Mouse (Mus musculus): ENCODE measurements around the gene 4933402N03Rik. TPM values are rescaled to one million over a fixed set of nuclear protein-coding genes. Genes with fewer than 3 reads are reported as not detected.

Gene 4933402N03Rik
- not detected in 2 replicates for polyA plus RNA-seq (2014; fragmentation: Nextera tagmentation; extraction: Ambion mirVana)

- 92% methylated on average over 2 of the region's 2 CpGs for WGBS
- no peak within 1 kb of the TSS for H3K9ac ChIP-seq (ENCODE audit: low read length)
- H3K27ac ChIP-seq (ENCODE audit: low read depth, low read length): no peak within 1 kb of the TSS
- H3K4me2 ChIP-seq (ENCODE audit: low read depth, low read length, severe bottlenecking): no peak within 1 kb of the TSS
- no peak within 1 kb of the TSS for H3K4me3 ChIP-seq (ENCODE audit: low read depth, low read length)
- H3K27me3 ChIP-seq (ENCODE audit: control insufficient read depth, insufficient read depth, low read length): no peaks in the 10 kb centered on the region
- H3K9me3 ChIP-seq (ENCODE audit: control insufficient read depth, low read length): no peaks in the 10 kb centered on the region
- H3K36me3 ChIP-seq (ENCODE audit: control insufficient read depth, insufficient read depth, low read length): no peaks in the 10 kb centered on the region
- DNase-seq (ENCODE audit: low spot score) (no peak), ATAC-seq (replicated peaks; ENCODE audit: low FRiP score) (no peak)
- no peaks in the 10 kb centered on the region for H3K4me1 ChIP-seq (replicated peaks; ENCODE audit: control insufficient read depth, insufficient read depth, low read length)
Observed at GRCm38 (mm10) chr7:131146214-131146613, at the start of gene 4933402N03Rik. Gene 4933402N03Rik (minus strand): TSS chr7:131146314.

DNA sequence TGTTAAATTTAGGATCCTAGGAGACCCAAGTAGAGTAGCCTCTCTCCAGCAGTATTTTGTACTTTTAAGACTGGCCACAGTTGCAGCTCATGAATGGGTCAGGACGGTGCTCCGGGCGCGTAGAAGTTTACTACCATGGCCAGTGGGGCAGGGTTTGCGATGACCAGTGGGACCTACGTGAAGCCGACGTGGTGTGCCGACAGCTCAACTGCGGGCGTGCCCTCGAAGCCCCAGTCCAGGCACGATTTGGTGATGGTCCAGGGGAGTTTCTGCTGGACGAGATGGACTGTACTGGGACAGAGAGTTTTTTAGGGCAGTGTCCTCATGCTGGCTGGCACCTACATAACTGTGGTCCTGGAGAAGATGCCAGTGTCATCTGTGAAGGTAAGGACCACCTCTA is 41.9 kb upstream of the 4933402N03Rik start:
- Histone ChIP-seq H3K36me3 (ENCODE audit: control insufficient read depth, insufficient read depth, low read length) (no peaks in the 10 kb centered on the region), H3K4me2 (ENCODE audit: low read depth, low read length, severe bottlenecking) (no peak overlapping the region), H3K9ac (ENCODE audit: low read length) (no peak overlapping the region), H3K4me3 (ENCODE audit: low read depth, low read length) (no peak overlapping the region), H3K27ac (ENCODE audit: low read depth, low read length) (no peak overlapping the region), H3K27me3 (ENCODE audit: control insufficient read depth, insufficient read depth, low read length) (no peaks in the 10 kb centered on the region), H3K4me1 (replicated peaks; ENCODE audit: control insufficient read depth, insufficient read depth, low read length) (no peaks in the 10 kb centered on the region), H3K9me3 (ENCODE audit: control insufficient read depth, low read length) (no peaks in the 10 kb centered on the region)
- ATAC-seq (replicated peaks; ENCODE audit: low FRiP score) (no peak), DNase-seq (ENCODE audit: low spot score) (no peak)
- WGBS: 93% methylated on average over 14 of the region's 14 CpGs

- H3K4me2 ChIP-seq (ENCODE audit: low read depth, low read length, severe bottlenecking): no peak overlapping the region
- no peak overlapping the region for H3K4me3 ChIP-seq (ENCODE audit: low read depth, low read length)
- no peak overlapping the region for H3K27ac ChIP-seq (ENCODE audit: low read depth, low read length)
- ATAC-seq (replicated peaks; ENCODE audit: low FRiP score): no peak
- no peak overlapping the region for H3K9ac ChIP-seq (ENCODE audit: low read length)
- no peak for DNase-seq (ENCODE audit: low spot score)
- H3K9me3 ChIP-seq (ENCODE audit: control insufficient read depth, low read length): no peaks in the 10 kb centered on the region
- no peaks in the 10 kb centered on the region for H3K36me3 ChIP-seq (ENCODE audit: control insufficient read depth, insufficient read depth, low read length)
- no peaks in the 10 kb centered on the region for H3K27me3 ChIP-seq (ENCODE audit: control insufficient read depth, insufficient read depth, low read length)
- WGBS: 84% methylated on average over 8 of the region's 8 CpGs
- H3K4me1 ChIP-seq (replicated peaks; ENCODE audit: control insufficient read depth, insufficient read depth, low read length): no peaks in the 10 kb centered on the region
Observed at GRCm38 (mm10) chr7:131187047-131187446, 40.9 kb upstream of the 4933402N03Rik start.

- WGBS: 69% methylated on average over 8 of the region's 8 CpGs
- Histone ChIP-seq H3K27ac (ENCODE audit: low read depth, low read length) (no peak overlapping the region), H3K4me3 (ENCODE audit: low read depth, low read length) (no peak overlapping the region), H3K27me3 (ENCODE audit: control insufficient read depth, insufficient read depth, low read length) (no peaks in the 10 kb centered on the region), H3K9ac (ENCODE audit: low read length) (no peak overlapping the region), H3K4me1 (replicated peaks; ENCODE audit: control insufficient read depth, insufficient read depth, low read length) (no peaks in the 10 kb centered on the region), H3K9me3 (ENCODE audit: control insufficient read depth, low read length) (no peaks in the 10 kb centered on the region), H3K36me3 (ENCODE audit: control insufficient read depth, insufficient read depth, low read length) (no peaks in the 10 kb centered on the region), H3K4me2 (ENCODE audit: low read depth, low read length, severe bottlenecking) (no peak overlapping the region)
- no peak for ATAC-seq (replicated peaks; ENCODE audit: low FRiP score)
- no peak for DNase-seq (ENCODE audit: low spot score)
Observed at GRCm38 (mm10) chr7:131184339-131184738, 38.2 kb upstream of the 4933402N03Rik start.

GRCm38 (mm10) chr7:131182685-131183084 is 36.6 kb upstream of the 4933402N03Rik start:
- DNase-seq (ENCODE audit: low spot score) (peak; percentile 77), ATAC-seq (replicated peaks; ENCODE audit: low FRiP score) (no peak)
- no peaks in the 10 kb centered on the region for H3K27me3 ChIP-seq (ENCODE audit: control insufficient read depth, insufficient read depth, low read length)
- H3K4me2 ChIP-seq (ENCODE audit: low read depth, low read length, severe bottlenecking): no peak overlapping the region
- no peak overlapping the region for H3K9ac ChIP-seq (ENCODE audit: low read length)
- no peak overlapping the region for H3K4me3 ChIP-seq (ENCODE audit: low read depth, low read length)
- H3K36me3 ChIP-seq (ENCODE audit: control insufficient read depth, insufficient read depth, low read length): no peaks in the 10 kb centered on the region
- 38% methylated on average over 4 of the region's 4 CpGs for WGBS
- H3K27ac ChIP-seq (ENCODE audit: low read depth, low read length): no peak overlapping the region
- H3K9me3 ChIP-seq (ENCODE audit: control insufficient read depth, low read length): no peaks in the 10 kb centered on the region
- H3K4me1 ChIP-seq (replicated peaks; ENCODE audit: control insufficient read depth, insufficient read depth, low read length): no peaks in the 10 kb centered on the region

DNA sequence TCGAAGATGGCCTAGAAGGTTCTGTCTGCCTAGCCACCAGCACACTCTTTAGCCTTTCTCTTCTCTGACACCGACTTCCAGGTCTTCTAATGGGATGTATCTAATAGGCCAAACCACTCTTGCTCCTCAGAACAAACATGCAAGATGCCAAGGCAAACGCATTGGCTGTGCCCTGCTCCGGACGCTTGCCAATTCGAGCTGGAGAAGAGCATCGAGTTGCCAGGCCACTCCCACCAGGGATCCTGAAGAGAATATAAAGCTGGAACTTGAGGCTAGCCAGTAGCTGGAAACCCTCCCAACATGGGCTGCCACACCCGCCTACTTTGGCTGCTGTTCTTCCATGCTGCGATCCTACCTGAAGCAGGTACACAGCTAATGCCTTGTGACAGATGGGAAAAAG is 28.0 kb upstream of the 4933402N03Rik start, which contains the start of gene 5430419D17Rik:
Gene 5430419D17Rik, plus strand, starts transcription at position 282 of the 400 bp plus-strand sequence.
- DNase-seq (ENCODE audit: low spot score) (no peak), ATAC-seq (replicated peaks; ENCODE audit: low FRiP score) (no peak)
- Histone ChIP-seq H3K9ac (ENCODE audit: low read length) (no peak within 1 kb of the TSS), H3K36me3 (ENCODE audit: control insufficient read depth, insufficient read depth, low read length) (no peaks in the 10 kb centered on the region), H3K4me3 (ENCODE audit: low read depth, low read length) (no peak within 1 kb of the TSS), H3K27me3 (ENCODE audit: control insufficient read depth, insufficient read depth, low read length) (no peaks in the 10 kb centered on the region), H3K27ac (ENCODE audit: low read depth, low read length) (no peak within 1 kb of the TSS), H3K9me3 (ENCODE audit: control insufficient read depth, low read length) (no peaks in the 10 kb centered on the region), H3K4me2 (ENCODE audit: low read depth, low read length, severe bottlenecking) (no peak within 1 kb of the TSS), H3K4me1 (replicated peaks; ENCODE audit: control insufficient read depth, insufficient read depth, low read length) (no peaks in the 10 kb centered on the region)
- WGBS: 89% methylated on average over 9 of the region's 9 CpGs

DNA sequence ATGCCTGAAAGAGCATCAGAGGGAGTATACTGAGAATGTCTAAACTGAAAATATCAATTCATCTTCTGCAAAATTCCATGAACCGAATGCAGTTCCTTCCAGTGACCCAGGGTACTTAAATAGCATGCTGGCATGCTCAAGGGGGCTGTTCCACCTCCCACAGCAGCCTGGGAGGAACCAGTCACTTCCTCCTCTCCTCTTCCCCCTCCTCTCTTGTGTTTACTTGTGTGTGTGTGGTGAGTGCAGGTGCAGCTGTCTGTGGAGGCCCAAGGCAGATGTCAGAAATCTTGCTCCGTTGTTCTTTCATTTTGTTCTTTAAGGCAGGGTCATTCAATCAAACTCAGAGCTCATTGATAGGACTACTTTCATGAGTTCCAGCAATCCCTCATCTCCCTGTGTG is 23.0 kb upstream of the 4933402N03Rik start:
- ATAC-seq (replicated peaks; ENCODE audit: low FRiP score): no peak
- Histone ChIP-seq H3K9me3 (ENCODE audit: control insufficient read depth, low read length) (no peaks in the 10 kb centered on the region), H3K27me3 (ENCODE audit: control insufficient read depth, insufficient read depth, low read length) (no peaks in the 10 kb centered on the region), H3K4me2 (ENCODE audit: low read depth, low read length, severe bottlenecking) (no peak overlapping the region), H3K9ac (ENCODE audit: low read length) (no peak overlapping the region), H3K27ac (ENCODE audit: low read depth, low read length) (no peak overlapping the region), H3K4me1 (replicated peaks; ENCODE audit: control insufficient read depth, insufficient read depth, low read length) (no peaks in the 10 kb centered on the region), H3K36me3 (ENCODE audit: control insufficient read depth, insufficient read depth, low read length) (no peaks in the 10 kb centered on the region), H3K4me3 (ENCODE audit: low read depth, low read length) (no peak overlapping the region)
- no peak for DNase-seq (ENCODE audit: low spot score)
- 69% methylated on average over 2 of the region's 2 CpGs for WGBS

- Histone ChIP-seq H3K27ac (ENCODE audit: low read depth, low read length) (no peak overlapping the region), H3K4me2 (ENCODE audit: low read depth, low read length, severe bottlenecking) (no peak overlapping the region), H3K36me3 (ENCODE audit: control insufficient read depth, insufficient read depth, low read length) (no peaks in the 10 kb centered on the region), H3K9ac (ENCODE audit: low read length) (no peak overlapping the region), H3K4me3 (ENCODE audit: low read depth, low read length) (no peak overlapping the region), H3K27me3 (ENCODE audit: control insufficient read depth, insufficient read depth, low read length) (no peaks in the 10 kb centered on the region), H3K9me3 (ENCODE audit: control insufficient read depth, low read length) (no peaks in the 10 kb centered on the region), H3K4me1 (replicated peaks; ENCODE audit: control insufficient read depth, insufficient read depth, low read length) (no peaks in the 10 kb centered on the region)
- ATAC-seq (replicated peaks; ENCODE audit: low FRiP score): no peak
- DNase-seq (ENCODE audit: low spot score): no peak
- 67% methylated on average over 3 of the region's 3 CpGs for WGBS
Observed at GRCm38 (mm10) chr7:131167771-131168170, 21.7 kb upstream of the 4933402N03Rik start.

GRCm38 (mm10) chr7:131162251-131162650 is 16.1 kb upstream of the 4933402N03Rik start:
- 73% methylated on average over 7 of the region's 7 CpGs for WGBS
- H3K36me3 ChIP-seq (ENCODE audit: control insufficient read depth, insufficient read depth, low read length): no peaks in the 10 kb centered on the region

More at GRCm38 (mm10) chr7:131162251-131162650, 16.1 kb upstream of the 4933402N03Rik start:
- Histone ChIP-seq H3K27ac (ENCODE audit: low read depth, low read length) (no peak overlapping the region), H3K4me3 (ENCODE audit: low read depth, low read length) (no peak overlapping the region), H3K4me1 (replicated peaks; ENCODE audit: control insufficient read depth, insufficient read depth, low read length) (no peaks in the 10 kb centered on the region), H3K27me3 (ENCODE audit: control insufficient read depth, insufficient read depth, low read length) (no peaks in the 10 kb centered on the region), H3K4me2 (ENCODE audit: low read depth, low read length, severe bottlenecking) (no peak overlapping the region), H3K9ac (ENCODE audit: low read length) (no peak overlapping the region), H3K9me3 (ENCODE audit: control insufficient read depth, low read length) (no peaks in the 10 kb centered on the region)
- DNase-seq (ENCODE audit: low spot score) (no peak), ATAC-seq (replicated peaks; ENCODE audit: low FRiP score) (no peak)

Data from forebrain, embryonic 11.5 days (tissue).